Mouse (Mus musculus) embryonic fibroblast, embryonic 13.5 days (primary cell): Measurements from ENCODE around the gene Trim14.

Experiments used
- CTCF ChIP-seq: IDR thresholded peaks from 2 replicates; pipeline ENCODE4 v1.5.1; 2011; ENCODE audit warnings: mild to moderate bottlenecking, control low read depth, low read length, moderate library complexity, borderline replicate concordance; ENCODE audit not compliant: insufficient read depth
- POLR2A ChIP-seq: IDR thresholded peaks from 2 replicates; pipeline ENCODE4 v1.6.1; 2011; ENCODE audit warnings: low read depth, mild to moderate bottlenecking, control low read depth, low read length, moderate library complexity

DNA sequence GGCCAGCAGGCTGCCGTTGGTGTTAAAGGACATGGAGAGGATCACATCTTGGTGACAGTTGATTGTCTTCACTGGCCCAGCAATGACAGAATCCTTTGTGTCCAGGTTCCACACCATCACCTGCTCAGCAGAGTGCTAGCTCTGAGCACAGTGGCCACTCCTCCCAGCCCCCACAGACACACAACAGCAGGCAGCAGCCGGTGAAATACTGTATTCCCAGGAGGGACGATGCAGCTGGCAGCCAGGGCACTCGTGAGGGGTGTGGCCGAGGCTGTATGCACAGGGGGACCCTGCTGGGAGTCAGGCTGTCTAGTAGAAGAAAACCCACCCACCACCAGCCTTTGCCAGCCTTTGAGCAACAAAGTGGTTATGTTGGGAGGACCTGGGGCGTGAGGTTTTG, 10.8 kb upstream of the Trim14 start:
- TF ChIP-seq CTCF, result no peak
- no peak for TF ChIP-seq POLR2A
